Mouse (Mus musculus) T-cell, adult 2 months (primary cell): ENCODE measurements around the gene Gm6763.
"Not testable (repeated sequence)": the region's sequence is repeated elsewhere in the genome, so short reads cannot be mapped to it uniquely, and the experiment has no call there.

Source experiments
- DNase-seq: peaks from one replicate; pipeline ENCODE4 v3.0.0; 2022; ENCODE audit warnings: low spot score

Gene Gm6763

DNA sequence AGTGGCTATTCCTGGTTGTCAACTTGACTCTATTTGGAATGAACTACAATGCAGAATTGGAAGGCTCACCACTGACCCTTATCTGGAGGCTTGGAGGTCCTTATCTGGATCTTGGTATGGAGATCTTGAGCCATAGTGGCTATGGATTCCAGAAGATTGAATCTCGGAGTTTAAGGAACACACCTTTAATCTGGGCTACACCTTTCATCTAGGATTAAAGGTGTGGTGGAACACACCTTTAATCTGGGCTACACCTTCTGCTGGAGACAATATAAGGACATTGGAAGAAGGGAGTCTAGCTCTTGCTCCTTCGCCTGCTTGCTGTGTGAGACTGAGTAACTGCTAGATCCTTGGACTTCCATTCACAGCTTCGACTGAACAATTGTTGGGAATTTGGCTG is at the start of gene Gm6763:
TSS of gene Gm6763 (plus strand) at position 301 of the 400 bp plus-strand sequence.
- not testable (repeated sequence) for DNase-seq

GRCm38 (mm10) chr10:104110044-104110443 is 41.3 kb upstream of the Gm6763 start:
- DNase-seq, result no peak

GRCm38 (mm10) chr10:104118312-104118711 is 33.0 kb upstream of the Gm6763 start:
- DNase-seq, result no peak

DNA sequence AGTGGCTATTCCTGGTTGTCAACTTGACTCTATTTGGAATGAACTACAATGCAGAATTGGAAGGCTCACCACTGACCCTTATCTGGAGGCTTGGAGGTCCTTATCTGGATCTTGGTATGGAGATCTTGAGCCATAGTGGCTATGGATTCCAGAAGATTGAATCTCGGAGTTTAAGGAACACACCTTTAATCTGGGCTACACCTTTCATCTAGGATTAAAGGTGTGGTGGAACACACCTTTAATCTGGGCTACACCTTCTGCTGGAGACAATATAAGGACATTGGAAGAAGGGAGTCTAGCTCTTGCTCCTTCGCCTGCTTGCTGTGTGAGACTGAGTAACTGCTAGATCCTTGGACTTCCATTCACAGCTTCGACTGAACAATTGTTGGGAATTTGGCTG is 8.6 kb upstream of the Gm6763 start, which contains the start of gene Gm21293:
TSS of gene Gm21293 (plus strand) at position 301 of the 400 bp plus-strand sequence.
- DNase-seq, result not testable (repeated sequence)

DNA sequence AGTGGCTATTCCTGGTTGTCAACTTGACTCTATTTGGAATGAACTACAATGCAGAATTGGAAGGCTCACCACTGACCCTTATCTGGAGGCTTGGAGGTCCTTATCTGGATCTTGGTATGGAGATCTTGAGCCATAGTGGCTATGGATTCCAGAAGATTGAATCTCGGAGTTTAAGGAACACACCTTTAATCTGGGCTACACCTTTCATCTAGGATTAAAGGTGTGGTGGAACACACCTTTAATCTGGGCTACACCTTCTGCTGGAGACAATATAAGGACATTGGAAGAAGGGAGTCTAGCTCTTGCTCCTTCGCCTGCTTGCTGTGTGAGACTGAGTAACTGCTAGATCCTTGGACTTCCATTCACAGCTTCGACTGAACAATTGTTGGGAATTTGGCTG is 8.4 kb downstream of the Gm6763 start, which contains the start of gene Gm8764:
TSS of gene Gm8764 (plus strand) at position 301 of the 400 bp plus-strand sequence.
- DNase-seq, result not testable (repeated sequence)

DNA sequence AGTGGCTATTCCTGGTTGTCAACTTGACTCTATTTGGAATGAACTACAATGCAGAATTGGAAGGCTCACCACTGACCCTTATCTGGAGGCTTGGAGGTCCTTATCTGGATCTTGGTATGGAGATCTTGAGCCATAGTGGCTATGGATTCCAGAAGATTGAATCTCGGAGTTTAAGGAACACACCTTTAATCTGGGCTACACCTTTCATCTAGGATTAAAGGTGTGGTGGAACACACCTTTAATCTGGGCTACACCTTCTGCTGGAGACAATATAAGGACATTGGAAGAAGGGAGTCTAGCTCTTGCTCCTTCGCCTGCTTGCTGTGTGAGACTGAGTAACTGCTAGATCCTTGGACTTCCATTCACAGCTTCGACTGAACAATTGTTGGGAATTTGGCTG is 16.9 kb downstream of the Gm6763 start, which contains the start of gene Gm21304:
TSS of gene Gm21304 (plus strand) at position 301 of the 400 bp plus-strand sequence.
- DNase-seq, result not testable (repeated sequence)

DNA sequence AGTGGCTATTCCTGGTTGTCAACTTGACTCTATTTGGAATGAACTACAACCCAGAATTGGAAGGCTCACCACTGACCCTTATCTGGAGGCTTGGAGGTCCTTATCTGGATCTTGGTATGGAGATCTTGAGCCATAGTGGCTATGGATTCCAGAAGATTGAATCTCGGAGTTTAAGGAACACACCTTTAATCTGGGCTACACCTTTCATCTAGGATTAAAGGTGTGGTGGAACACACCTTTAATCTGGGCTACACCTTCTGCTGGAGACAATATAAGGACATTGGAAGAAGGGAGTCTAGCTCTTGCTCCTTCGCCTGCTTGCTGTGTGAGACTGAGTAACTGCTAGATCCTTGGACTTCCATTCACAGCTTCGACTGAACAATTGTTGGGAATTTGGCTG is 25.4 kb downstream of the Gm6763 start, which contains the start of gene Gm21312:
TSS of gene Gm21312 (plus strand) at position 301 of the 400 bp plus-strand sequence.
- not testable (repeated sequence) for DNase-seq

DNA sequence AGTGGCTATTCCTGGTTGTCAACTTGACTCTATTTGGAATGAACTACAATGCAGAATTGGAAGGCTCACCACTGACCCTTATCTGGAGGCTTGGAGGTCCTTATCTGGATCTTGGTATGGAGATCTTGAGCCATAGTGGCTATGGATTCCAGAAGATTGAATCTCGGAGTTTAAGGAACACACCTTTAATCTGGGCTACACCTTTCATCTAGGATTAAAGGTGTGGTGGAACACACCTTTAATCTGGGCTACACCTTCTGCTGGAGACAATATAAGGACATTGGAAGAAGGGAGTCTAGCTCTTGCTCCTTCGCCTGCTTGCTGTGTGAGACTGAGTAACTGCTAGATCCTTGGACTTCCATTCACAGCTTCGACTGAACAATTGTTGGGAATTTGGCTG is 33.9 kb downstream of the Gm6763 start, which contains the start of gene Gm20765:
TSS of gene Gm20765 (plus strand) at position 301 of the 400 bp plus-strand sequence.
- not testable (repeated sequence) for DNase-seq

DNA sequence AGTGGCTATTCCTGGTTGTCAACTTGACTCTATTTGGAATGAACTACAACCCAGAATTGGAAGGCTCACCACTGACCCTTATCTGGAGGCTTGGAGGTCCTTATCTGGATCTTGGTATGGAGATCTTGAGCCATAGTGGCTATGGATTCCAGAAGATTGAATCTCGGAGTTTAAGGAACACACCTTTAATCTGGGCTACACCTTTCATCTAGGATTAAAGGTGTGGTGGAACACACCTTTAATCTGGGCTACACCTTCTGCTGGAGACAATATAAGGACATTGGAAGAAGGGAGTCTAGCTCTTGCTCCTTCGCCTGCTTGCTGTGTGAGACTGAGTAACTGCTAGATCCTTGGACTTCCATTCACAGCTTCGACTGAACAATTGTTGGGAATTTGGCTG is 42.4 kb downstream of the Gm6763 start, which contains the start of gene Gm4340:
TSS of gene Gm4340 (plus strand) at position 301 of the 400 bp plus-strand sequence.
- DNase-seq, result not testable (repeated sequence)
